Mouse (Mus musculus): ENCODE measurements around the gene Tmem147. TPM values are rescaled to one million over a fixed set of nuclear protein-coding genes. Genes with fewer than 3 reads are reported as not detected.

The Tmem147 gene
- polyA plus RNA-seq (2014; fragmentation: Nextera tagmentation; extraction: Ambion mirVana), result 238 and 290 TPM in 2 replicates

- ATAC-seq (ENCODE audit: low FRiP score, low TSS enrichment) (peak; percentile 96), DNase-seq (peak; percentile 98)
- H3K9me3 ChIP-seq (ENCODE audit: control insufficient read depth, low read length), result no peaks in the 10 kb centered on the region
- H3K27me3 ChIP-seq (ENCODE audit: control insufficient read depth, insufficient read depth, low read length), result no peaks in the 10 kb centered on the region
- H3K27ac ChIP-seq (replicated peaks; ENCODE audit: low read depth, low read length), result peak within 1 kb of the TSS; percentile 94
- WGBS, result under 1% methylated on average over 60 of the region's 60 CpGs
- peaks cover 24% of the 10 kb centered on the region for H3K4me1 ChIP-seq (ENCODE audit: control insufficient read depth, insufficient read depth, low read length)
- H3K4me3 ChIP-seq (replicated peaks; ENCODE audit: low read depth, low read length), result peak within 1 kb of the TSS; percentile 78
- peak within 1 kb of the TSS; percentile 80 for H3K9ac ChIP-seq (replicated peaks; ENCODE audit: low read length)
- H3K4me2 ChIP-seq (ENCODE audit: low read length), result peak within 1 kb of the TSS; percentile 67
- peaks cover 25% of the 10 kb centered on the region for H3K36me3 ChIP-seq (ENCODE audit: control insufficient read depth, insufficient read depth, low read length)
Observed at GRCm38 (mm10) chr7:30729396-30730063, at the start of gene Tmem147. Gene Tmem147, minus strand, starts transcription at chr7:30729540.

DNA sequence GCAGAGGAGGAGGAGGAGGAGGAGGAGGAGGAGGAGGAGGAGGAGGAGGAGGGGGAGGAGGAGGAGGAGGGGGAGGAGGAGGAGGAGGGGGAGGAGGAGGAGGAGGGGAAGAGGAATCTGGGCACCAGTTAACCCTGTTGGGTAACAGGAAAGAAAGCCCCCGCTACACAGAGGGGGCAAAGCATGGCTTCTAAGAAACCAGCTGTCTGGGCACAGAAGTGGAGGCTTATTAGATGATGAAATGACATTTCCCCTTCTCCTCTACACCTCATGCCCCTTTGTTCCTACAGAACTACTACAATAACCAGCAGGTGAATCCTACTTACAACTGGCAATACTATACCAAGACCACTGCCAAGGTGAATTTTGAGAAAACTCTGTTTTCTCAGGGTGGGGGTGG is 48.6 kb upstream of the Tmem147 start:
- 77% methylated on average over 1 of the region's 1 CpGs for WGBS
- Histone ChIP-seq H3K9me3 (ENCODE audit: control insufficient read depth, low read length) (no peaks in the 10 kb centered on the region), H3K4me3 (replicated peaks; ENCODE audit: low read depth, low read length) (no peak overlapping the region), H3K4me1 (ENCODE audit: control insufficient read depth, insufficient read depth, low read length) (no peaks in the 10 kb centered on the region), H3K4me2 (ENCODE audit: low read length) (no peak overlapping the region), H3K27me3 (ENCODE audit: control insufficient read depth, insufficient read depth, low read length) (no peaks in the 10 kb centered on the region), H3K9ac (replicated peaks; ENCODE audit: low read length) (no peak overlapping the region), H3K27ac (replicated peaks; ENCODE audit: low read depth, low read length) (no peak overlapping the region), H3K36me3 (ENCODE audit: control insufficient read depth, insufficient read depth, low read length) (no peaks in the 10 kb centered on the region)
- ATAC-seq (ENCODE audit: low FRiP score, low TSS enrichment) (no peak), DNase-seq (no peak)

- WGBS, result 44% methylated on average over 7 of the region's 7 CpGs
- ATAC-seq (ENCODE audit: low FRiP score, low TSS enrichment) (no peak), DNase-seq (no peak)
- no peak overlapping the region for H3K4me2 ChIP-seq (ENCODE audit: low read length)
- no peaks in the 10 kb centered on the region for H3K27me3 ChIP-seq (ENCODE audit: control insufficient read depth, insufficient read depth, low read length)
- no peaks in the 10 kb centered on the region for H3K36me3 ChIP-seq (ENCODE audit: control insufficient read depth, insufficient read depth, low read length)
- no peaks in the 10 kb centered on the region for H3K9me3 ChIP-seq (ENCODE audit: control insufficient read depth, low read length)
- no peak overlapping the region for H3K4me3 ChIP-seq (replicated peaks; ENCODE audit: low read depth, low read length)
- H3K4me1 ChIP-seq (ENCODE audit: control insufficient read depth, insufficient read depth, low read length), result no peaks in the 10 kb centered on the region
- H3K27ac ChIP-seq (replicated peaks; ENCODE audit: low read depth, low read length), result no peak overlapping the region
- H3K9ac ChIP-seq (replicated peaks; ENCODE audit: low read length), result no peak overlapping the region
Observed at GRCm38 (mm10) chr7:30777081-30777579, 47.8 kb upstream of the Tmem147 start.

DNA sequence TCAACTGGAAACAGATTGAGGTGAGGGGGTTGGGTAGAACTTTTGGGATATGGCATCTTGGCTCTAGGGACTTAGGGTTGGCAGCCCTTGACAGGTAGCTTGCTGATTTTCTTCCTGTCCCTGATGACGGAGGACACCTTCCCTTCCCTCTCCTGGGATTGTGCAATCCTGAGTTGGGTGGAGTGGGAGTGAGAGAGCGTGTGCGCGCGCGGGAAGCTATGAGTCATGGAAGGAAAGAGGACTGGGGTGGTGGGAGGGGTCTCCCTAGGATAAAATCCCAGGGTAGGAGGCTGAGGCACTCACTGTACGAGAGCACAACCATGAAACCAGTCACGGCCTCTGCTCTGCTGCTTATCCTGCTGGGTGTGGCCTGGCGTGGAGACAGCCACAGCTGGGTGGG is 46.8 kb upstream of the Tmem147 start:
- H3K4me2 ChIP-seq (ENCODE audit: low read length), result no peak overlapping the region
- 91% methylated on average over 9 of the region's 9 CpGs for WGBS
- no peak overlapping the region for H3K4me3 ChIP-seq (replicated peaks; ENCODE audit: low read depth, low read length)
- no peak overlapping the region for H3K9ac ChIP-seq (replicated peaks; ENCODE audit: low read length)
- no peaks in the 10 kb centered on the region for H3K27me3 ChIP-seq (ENCODE audit: control insufficient read depth, insufficient read depth, low read length)
- H3K36me3 ChIP-seq (ENCODE audit: control insufficient read depth, insufficient read depth, low read length), result no peaks in the 10 kb centered on the region
- no peak overlapping the region for H3K27ac ChIP-seq (replicated peaks; ENCODE audit: low read depth, low read length)
- no peak for DNase-seq
- H3K4me1 ChIP-seq (ENCODE audit: control insufficient read depth, insufficient read depth, low read length), result no peaks in the 10 kb centered on the region
- H3K9me3 ChIP-seq (ENCODE audit: control insufficient read depth, low read length), result no peaks in the 10 kb centered on the region
- ATAC-seq (ENCODE audit: low FRiP score, low TSS enrichment), result no peak

DNA sequence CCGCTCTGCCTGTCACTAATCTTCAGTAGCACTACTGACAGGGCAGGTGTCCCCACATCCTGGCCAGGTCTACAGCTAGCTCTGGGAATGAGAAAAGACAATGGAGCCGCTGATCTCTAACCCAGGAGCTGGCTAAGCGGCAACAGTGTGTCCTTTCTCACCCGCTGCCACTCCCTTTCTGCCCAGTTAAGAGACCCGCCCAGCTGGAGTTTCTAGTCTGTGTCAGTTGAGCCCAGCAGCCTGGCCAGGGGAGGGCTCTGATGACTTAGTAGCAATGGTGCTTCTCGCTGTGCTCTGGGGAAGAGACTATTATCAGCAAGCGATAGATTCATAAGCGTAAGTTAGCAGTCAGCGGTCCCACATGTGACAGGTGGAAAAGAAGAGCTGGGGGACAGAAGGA is 39.9 kb upstream of the Tmem147 start:
- H3K9ac ChIP-seq (replicated peaks; ENCODE audit: low read length), result no peak overlapping the region
- no peak overlapping the region for H3K4me2 ChIP-seq (ENCODE audit: low read length)
- no peak for ATAC-seq (ENCODE audit: low FRiP score, low TSS enrichment)
- no peak for DNase-seq
- H3K4me3 ChIP-seq (replicated peaks; ENCODE audit: low read depth, low read length), result no peak overlapping the region
- H3K9me3 ChIP-seq (ENCODE audit: control insufficient read depth, low read length), result no peaks in the 10 kb centered on the region
- no peaks in the 10 kb centered on the region for H3K36me3 ChIP-seq (ENCODE audit: control insufficient read depth, insufficient read depth, low read length)
- H3K4me1 ChIP-seq (ENCODE audit: control insufficient read depth, insufficient read depth, low read length), result no peaks in the 10 kb centered on the region
- H3K27me3 ChIP-seq (ENCODE audit: control insufficient read depth, insufficient read depth, low read length), result no peaks in the 10 kb centered on the region
- 37% methylated on average over 9 of the region's 9 CpGs for WGBS
- H3K27ac ChIP-seq (replicated peaks; ENCODE audit: low read depth, low read length), result no peak overlapping the region

GRCm38 (mm10) chr7:30766408-30766807 is 37.1 kb upstream of the Tmem147 start:
- H3K9me3 ChIP-seq (ENCODE audit: control insufficient read depth, low read length), result no peaks in the 10 kb centered on the region
- DNase-seq (no peak), ATAC-seq (ENCODE audit: low FRiP score, low TSS enrichment) (no peak)
- H3K36me3 ChIP-seq (ENCODE audit: control insufficient read depth, insufficient read depth, low read length), result no peaks in the 10 kb centered on the region
- H3K4me2 ChIP-seq (ENCODE audit: low read length), result no peak overlapping the region
- H3K4me3 ChIP-seq (replicated peaks; ENCODE audit: low read depth, low read length), result no peak overlapping the region
- no peak overlapping the region for H3K27ac ChIP-seq (replicated peaks; ENCODE audit: low read depth, low read length)
- no peak overlapping the region for H3K9ac ChIP-seq (replicated peaks; ENCODE audit: low read length)
- WGBS, result 89% methylated on average over 4 of the region's 4 CpGs
- no peaks in the 10 kb centered on the region for H3K27me3 ChIP-seq (ENCODE audit: control insufficient read depth, insufficient read depth, low read length)
- H3K4me1 ChIP-seq (ENCODE audit: control insufficient read depth, insufficient read depth, low read length), result no peaks in the 10 kb centered on the region

GRCm38 (mm10) chr7:30765173-30765572 is 35.8 kb upstream of the Tmem147 start:
- ATAC-seq (ENCODE audit: low FRiP score, low TSS enrichment) (no peak), DNase-seq (peak; percentile 19)
- 35% methylated on average over 11 of the region's 11 CpGs for WGBS

GRCm38 (mm10) chr7:30763456-30763855 is 34.1 kb upstream of the Tmem147 start, which contains the start of gene Dmkn:
Gene Dmkn, plus strand, starts transcription at chr7:30763756.
- WGBS, result 50% methylated on average over 5 of the region's 5 CpGs

More at GRCm38 (mm10) chr7:30765173-30765572, 35.8 kb upstream of the Tmem147 start:
- H3K4me1 ChIP-seq (ENCODE audit: control insufficient read depth, insufficient read depth, low read length), result no peaks in the 10 kb centered on the region
- no peak overlapping the region for H3K27ac ChIP-seq (replicated peaks; ENCODE audit: low read depth, low read length)
- H3K9ac ChIP-seq (replicated peaks; ENCODE audit: low read length), result no peak overlapping the region
- no peaks in the 10 kb centered on the region for H3K9me3 ChIP-seq (ENCODE audit: control insufficient read depth, low read length)
- H3K36me3 ChIP-seq (ENCODE audit: control insufficient read depth, insufficient read depth, low read length), result no peaks in the 10 kb centered on the region
- H3K4me3 ChIP-seq (replicated peaks; ENCODE audit: low read depth, low read length), result no peak overlapping the region
- H3K27me3 ChIP-seq (ENCODE audit: control insufficient read depth, insufficient read depth, low read length), result no peaks in the 10 kb centered on the region
- no peak overlapping the region for H3K4me2 ChIP-seq (ENCODE audit: low read length)

DNA sequence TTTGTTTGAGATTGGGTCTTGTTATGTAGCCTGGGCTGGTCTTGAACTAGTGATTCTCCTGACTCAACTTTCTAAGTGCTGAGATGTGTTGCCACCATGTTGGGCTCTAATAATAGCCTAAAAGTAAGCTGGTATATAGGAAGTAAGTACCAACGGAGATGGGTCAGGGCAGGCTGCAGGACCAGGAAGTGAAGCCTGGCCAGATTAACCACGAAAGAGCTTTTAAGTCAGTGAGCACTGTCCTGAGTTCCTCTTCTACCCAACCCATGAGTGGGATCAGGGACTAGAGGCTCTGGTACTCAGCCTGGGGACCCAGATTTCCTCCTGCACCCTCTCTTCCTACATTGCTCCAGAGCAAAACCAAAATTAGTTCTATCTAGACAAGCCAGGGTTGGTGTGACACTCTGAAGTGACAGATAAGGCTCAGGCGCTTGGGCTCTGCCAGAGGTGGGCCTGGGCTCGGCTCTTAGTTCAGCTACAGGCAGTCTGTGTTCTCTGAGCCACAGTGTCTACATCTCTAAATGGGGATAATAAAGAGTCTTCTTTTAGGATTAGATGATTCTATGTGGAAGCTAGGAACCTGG is 32.5 kb upstream of the Tmem147 start:
- H3K9ac ChIP-seq (replicated peaks; ENCODE audit: low read length), result no peak overlapping the region
- H3K4me1 ChIP-seq (ENCODE audit: control insufficient read depth, insufficient read depth, low read length), result no peaks in the 10 kb centered on the region
- DNase-seq (no peak), ATAC-seq (ENCODE audit: low FRiP score, low TSS enrichment) (no peak)
- H3K27ac ChIP-seq (replicated peaks; ENCODE audit: low read depth, low read length), result no peak overlapping the region
- H3K9me3 ChIP-seq (ENCODE audit: control insufficient read depth, low read length), result no peaks in the 10 kb centered on the region
- H3K4me3 ChIP-seq (replicated peaks; ENCODE audit: low read depth, low read length), result no peak overlapping the region
- H3K36me3 ChIP-seq (ENCODE audit: control insufficient read depth, insufficient read depth, low read length), result no peaks in the 10 kb centered on the region
- no peak overlapping the region for H3K4me2 ChIP-seq (ENCODE audit: low read length)
- H3K27me3 ChIP-seq (ENCODE audit: control insufficient read depth, insufficient read depth, low read length), result no peaks in the 10 kb centered on the region
- WGBS, result 81% methylated on average over 4 of the region's 4 CpGs

More at GRCm38 (mm10) chr7:30763456-30763855, 34.1 kb upstream of the Tmem147 start, which contains the start of gene Dmkn:
- ATAC-seq (ENCODE audit: low FRiP score, low TSS enrichment), result no peak
- no peak for DNase-seq
- Histone ChIP-seq H3K9ac (replicated peaks; ENCODE audit: low read length) (no peak within 1 kb of the TSS), H3K4me2 (ENCODE audit: low read length) (no peak within 1 kb of the TSS), H3K4me3 (replicated peaks; ENCODE audit: low read depth, low read length) (no peak within 1 kb of the TSS), H3K27ac (replicated peaks; ENCODE audit: low read depth, low read length) (no peak within 1 kb of the TSS), H3K4me1 (ENCODE audit: control insufficient read depth, insufficient read depth, low read length) (no peaks in the 10 kb centered on the region), H3K9me3 (ENCODE audit: control insufficient read depth, low read length) (no peaks in the 10 kb centered on the region), H3K36me3 (ENCODE audit: control insufficient read depth, insufficient read depth, low read length) (no peaks in the 10 kb centered on the region), H3K27me3 (ENCODE audit: control insufficient read depth, insufficient read depth, low read length) (no peaks in the 10 kb centered on the region)

Measured in midbrain, embryonic 14.5 days (tissue).